Mouse (Mus musculus): ENCODE measurements around the gene Pld2.

DNA sequence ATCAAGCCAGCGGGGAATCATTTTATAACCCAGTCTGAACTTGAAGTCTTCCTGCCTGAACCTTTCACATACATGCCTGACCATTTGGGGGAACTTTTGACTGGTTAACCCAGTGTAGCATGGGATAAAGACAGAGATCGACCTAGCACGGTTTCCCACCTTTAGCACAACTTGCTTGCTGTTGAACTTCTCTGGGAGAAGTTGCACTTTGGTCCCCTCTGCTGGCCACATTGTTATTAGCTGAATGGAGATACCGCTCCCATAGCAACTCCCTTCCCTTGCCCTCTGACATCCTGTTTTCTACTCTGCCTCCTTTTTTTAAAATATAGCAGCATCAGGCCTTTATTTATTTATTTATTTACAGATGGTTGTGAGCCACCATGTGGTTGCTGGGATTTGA, 33.5 kb upstream of the Pld2 start:
- TF ChIP-seq CTCF (conservative IDR thresholded peaks at IDR 0.05; ENCODE audit: low read length), result peak; percentile 33
- TF ChIP-seq POU5F1 (IDR thresholded peaks at IDR 0.05; ENCODE audit: borderline replicate concordance, low read length), result no peak
- TF ChIP-seq NANOG (IDR thresholded peaks at IDR 0.05; ENCODE audit: borderline replicate concordance, low read length), result no peak
